Mouse (Mus musculus): ENCODE measurements around the gene Gm6217. TPM values are rescaled to one million over a fixed set of nuclear protein-coding genes. Genes with fewer than 3 reads are reported as not detected.
"Not testable (repeated sequence)": the region's sequence is repeated elsewhere in the genome, so short reads cannot be mapped to it uniquely, and the experiment has no call there.

Gene Gm6217
- polyA plus RNA-seq (2016; fragmentation: Nextera tagmentation; extraction: Ambion mirVana), result not detected in 2 replicates

DNA sequence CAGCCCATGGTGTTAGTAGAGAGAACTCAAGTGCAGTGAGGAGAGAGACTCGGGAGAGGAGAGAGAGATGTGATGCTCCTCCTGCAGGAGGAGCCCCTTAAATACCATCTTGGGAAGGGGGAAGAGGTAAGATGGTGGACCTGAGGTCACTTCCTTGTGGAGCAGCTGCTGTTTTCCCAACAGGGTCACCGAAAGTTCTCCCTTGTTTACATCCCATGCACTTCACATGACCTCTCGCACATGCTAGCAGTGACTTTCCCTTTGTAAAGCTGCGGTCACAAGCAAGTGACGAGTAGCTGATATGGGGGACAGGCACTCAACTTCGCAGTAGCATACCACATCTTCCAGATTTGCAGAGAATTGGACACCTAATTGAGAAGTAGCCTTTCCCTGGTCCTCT is at the start of gene Gm6217:
Gene Gm6217, minus strand, starts transcription at position 74 of the 400 bp plus-strand sequence.
- DNase-seq (ENCODE audit: low spot score); H3K27me3 ChIP-seq (ENCODE audit: low read depth, poor library complexity, severe bottlenecking); H3K4me3 ChIP-seq; H3K4me1 ChIP-seq; H3K36me3 ChIP-seq; H3K9me3 ChIP-seq (replicated peaks); H3K27ac ChIP-seq (replicated peaks): not testable (repeated sequence)
- no CpG with 5 or more reads among the region's 6 CpGs for WGBS

DNA sequence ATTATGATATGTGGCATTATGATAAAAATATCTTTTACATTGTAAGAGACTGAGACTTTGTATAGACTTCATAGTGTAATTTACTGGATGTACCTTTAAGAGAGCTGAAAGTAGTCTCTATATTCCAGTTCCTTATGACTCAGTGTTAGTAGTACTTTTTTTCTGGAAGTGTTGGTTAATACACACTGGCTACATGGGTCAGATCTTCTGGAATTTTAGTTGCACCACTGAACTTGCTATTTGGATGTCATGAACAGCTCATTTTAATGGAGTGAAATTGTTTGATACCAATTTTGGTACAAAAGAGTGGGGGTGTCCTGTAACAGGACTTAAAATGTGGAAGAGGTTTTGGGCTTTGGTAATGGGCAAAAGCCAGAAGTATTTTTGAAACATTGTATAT is 46.6 kb upstream of the Gm6217 start:
- Histone ChIP-seq H3K9me3 (replicated peaks) (no peaks in the 10 kb centered on the region), H3K36me3 (no peaks in the 10 kb centered on the region), H3K27ac (replicated peaks) (no peak overlapping the region), H3K27me3 (ENCODE audit: low read depth, poor library complexity, severe bottlenecking) (no peaks in the 10 kb centered on the region), H3K4me3 (no peak overlapping the region), H3K4me1 (no peaks in the 10 kb centered on the region)
- DNase-seq (ENCODE audit: low spot score), result no peak

DNA sequence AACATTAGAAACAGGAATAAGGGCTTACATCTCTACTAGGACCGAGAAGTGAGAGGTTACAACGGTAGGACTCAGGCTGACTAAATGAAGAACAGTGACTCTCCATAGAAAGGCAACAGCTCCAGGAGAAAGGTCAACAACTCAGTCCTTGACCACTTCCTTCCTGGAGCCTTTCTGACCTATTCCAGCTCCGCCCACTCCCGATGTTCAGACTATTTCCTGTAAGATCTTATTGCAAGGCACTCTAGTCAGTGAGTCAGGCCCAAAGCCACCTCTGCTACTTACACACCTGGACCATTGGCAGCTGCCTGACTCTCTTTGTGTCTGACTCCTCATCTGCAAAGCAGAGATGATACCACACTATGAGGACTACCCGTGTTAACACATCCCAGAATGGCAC is 44.6 kb upstream of the Gm6217 start:
- Histone ChIP-seq H3K4me3 (no peak overlapping the region), H3K27ac (replicated peaks) (no peak overlapping the region), H3K9me3 (replicated peaks) (no peaks in the 10 kb centered on the region), H3K4me1 (peaks cover 9% of the 10 kb centered on the region), H3K36me3 (no peaks in the 10 kb centered on the region), H3K27me3 (ENCODE audit: low read depth, poor library complexity, severe bottlenecking) (no peaks in the 10 kb centered on the region)
- DNase-seq (ENCODE audit: low spot score), result no peak
- 88% methylated on average over 5 of the region's 5 CpGs for WGBS

DNA sequence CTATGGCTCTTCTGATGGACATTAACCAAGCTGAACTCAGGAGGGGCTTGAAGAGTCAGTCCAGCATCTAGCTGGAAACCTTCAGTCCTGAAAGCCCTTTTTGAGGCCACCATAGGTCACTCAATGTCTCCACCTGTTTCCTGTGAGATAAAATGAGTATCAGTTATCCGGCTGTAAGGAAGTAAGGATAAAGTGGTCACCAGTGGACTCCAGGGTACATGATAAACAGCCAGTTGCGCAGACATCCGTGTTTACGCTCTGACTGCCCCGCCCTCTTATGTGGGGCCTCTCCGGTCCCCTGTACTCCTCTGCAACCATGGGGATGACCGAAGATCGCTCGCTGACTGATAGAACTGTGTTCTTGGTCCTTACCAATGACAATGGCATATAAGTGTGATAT is 43.1 kb upstream of the Gm6217 start:
- WGBS, result 93% methylated on average over 9 of the region's 9 CpGs

DNA sequence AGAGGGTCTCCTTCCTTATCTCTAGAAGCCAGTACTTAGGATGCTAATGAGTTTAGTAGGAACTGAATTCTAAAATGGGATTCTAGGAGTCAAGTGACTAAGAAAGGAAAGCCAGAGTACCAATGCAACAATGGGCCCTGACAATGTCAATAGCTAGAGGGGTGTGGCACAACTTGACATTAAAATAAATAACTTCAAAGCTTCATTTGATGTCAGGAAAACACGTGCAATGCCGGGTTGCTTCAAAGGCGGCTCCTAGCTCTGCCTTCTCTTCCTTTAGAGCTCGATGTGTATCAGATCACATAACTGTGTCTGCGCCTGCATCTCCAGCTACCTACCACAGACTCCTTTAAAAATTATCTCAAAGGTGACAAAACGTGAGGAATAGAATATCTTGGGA is 42.7 kb upstream of the Gm6217 start:
- WGBS, result 81% methylated on average over 6 of the region's 6 CpGs
- H3K4me3 ChIP-seq, result no peak overlapping the region
- peaks cover 9% of the 10 kb centered on the region for H3K4me1 ChIP-seq
- no peak overlapping the region for H3K27ac ChIP-seq (replicated peaks)
- DNase-seq (ENCODE audit: low spot score), result no peak
- no peaks in the 10 kb centered on the region for H3K27me3 ChIP-seq (ENCODE audit: low read depth, poor library complexity, severe bottlenecking)
- no peaks in the 10 kb centered on the region for H3K36me3 ChIP-seq
- no peaks in the 10 kb centered on the region for H3K9me3 ChIP-seq (replicated peaks)

More for the DNA sequence above, 43.1 kb upstream of the Gm6217 start:
- Histone ChIP-seq H3K36me3 (no peaks in the 10 kb centered on the region), H3K4me3 (no peak overlapping the region), H3K4me1 (peaks cover 9% of the 10 kb centered on the region), H3K9me3 (replicated peaks) (no peaks in the 10 kb centered on the region), H3K27ac (replicated peaks) (no peak overlapping the region), H3K27me3 (ENCODE audit: low read depth, poor library complexity, severe bottlenecking) (no peaks in the 10 kb centered on the region)
- DNase-seq (ENCODE audit: low spot score), result no peak

DNA sequence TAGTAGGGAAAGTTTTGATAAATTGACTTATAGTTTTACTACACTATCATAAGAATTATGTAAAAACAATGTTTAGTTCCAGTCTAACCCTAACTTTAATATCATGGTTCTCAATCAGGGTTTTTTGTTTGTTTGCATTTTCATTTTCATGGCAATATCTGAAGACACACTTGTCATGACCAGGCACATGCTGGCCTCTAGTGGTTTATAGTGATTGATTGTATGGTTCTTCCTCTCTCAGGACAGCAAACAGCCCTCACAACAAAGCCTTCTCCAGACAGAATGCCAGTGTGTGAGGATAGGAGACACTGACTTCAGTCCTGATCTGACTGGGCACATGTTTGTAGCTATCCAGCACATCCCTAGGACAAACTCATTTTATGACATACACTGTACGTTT is 42.0 kb upstream of the Gm6217 start:
- Histone ChIP-seq H3K27ac (replicated peaks) (no peak overlapping the region), H3K36me3 (no peaks in the 10 kb centered on the region), H3K4me1 (peaks cover 9% of the 10 kb centered on the region), H3K9me3 (replicated peaks) (no peaks in the 10 kb centered on the region), H3K27me3 (ENCODE audit: low read depth, poor library complexity, severe bottlenecking) (no peaks in the 10 kb centered on the region), H3K4me3 (no peak overlapping the region)
- 87% methylated on average over 1 of the region's 1 CpGs for WGBS
- DNase-seq (ENCODE audit: low spot score), result no peak

DNA sequence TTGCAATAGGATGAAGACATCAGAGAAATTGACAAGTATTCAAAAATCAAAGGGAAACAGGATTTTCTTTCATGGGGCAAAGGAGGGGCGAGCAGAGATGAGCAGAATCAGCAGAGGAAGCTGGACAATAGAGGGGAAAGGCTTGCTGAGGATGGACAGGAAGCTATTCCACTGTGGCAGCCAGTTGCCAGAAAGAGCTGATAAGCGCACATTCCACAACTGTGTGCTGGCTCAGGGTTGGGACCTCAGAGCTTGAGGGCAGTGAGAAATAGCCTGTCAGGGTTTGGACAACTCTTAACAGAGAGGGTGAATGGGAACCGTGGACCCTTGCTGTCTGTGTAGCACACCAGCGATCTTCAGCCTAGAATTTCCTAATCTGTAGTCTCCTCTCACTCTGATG is 40.8 kb upstream of the Gm6217 start:
- Histone ChIP-seq H3K27me3 (ENCODE audit: low read depth, poor library complexity, severe bottlenecking) (no peaks in the 10 kb centered on the region), H3K4me3 (no peak overlapping the region), H3K27ac (replicated peaks) (no peak overlapping the region), H3K4me1 (peaks cover 9% of the 10 kb centered on the region), H3K36me3 (no peaks in the 10 kb centered on the region), H3K9me3 (replicated peaks) (no peaks in the 10 kb centered on the region)
- DNase-seq (ENCODE audit: low spot score), result no peak
- WGBS, result 66% methylated on average over 4 of the region's 4 CpGs

DNA sequence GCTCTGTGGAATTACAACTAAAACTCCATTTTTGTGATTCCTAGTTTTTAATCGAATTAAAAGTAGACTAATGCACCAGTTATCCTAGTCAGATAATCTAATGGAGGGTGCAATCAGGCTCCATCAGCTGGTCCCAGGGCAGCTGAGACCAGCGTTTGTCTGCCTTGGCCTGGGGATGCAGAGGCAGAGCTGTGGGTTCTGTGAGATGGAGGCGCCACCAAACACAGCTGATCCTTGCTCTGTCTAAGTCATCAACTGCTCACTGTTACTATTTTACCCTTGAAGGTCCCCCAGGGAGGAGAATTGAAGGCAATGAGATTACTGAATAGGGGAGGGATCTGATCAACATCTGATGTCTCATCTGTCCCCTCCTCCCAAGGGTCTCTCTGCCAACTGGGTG is 35.2 kb upstream of the Gm6217 start:
- no peak for DNase-seq (ENCODE audit: low spot score)
- H3K27me3 ChIP-seq (ENCODE audit: low read depth, poor library complexity, severe bottlenecking), result no peaks in the 10 kb centered on the region

DNA sequence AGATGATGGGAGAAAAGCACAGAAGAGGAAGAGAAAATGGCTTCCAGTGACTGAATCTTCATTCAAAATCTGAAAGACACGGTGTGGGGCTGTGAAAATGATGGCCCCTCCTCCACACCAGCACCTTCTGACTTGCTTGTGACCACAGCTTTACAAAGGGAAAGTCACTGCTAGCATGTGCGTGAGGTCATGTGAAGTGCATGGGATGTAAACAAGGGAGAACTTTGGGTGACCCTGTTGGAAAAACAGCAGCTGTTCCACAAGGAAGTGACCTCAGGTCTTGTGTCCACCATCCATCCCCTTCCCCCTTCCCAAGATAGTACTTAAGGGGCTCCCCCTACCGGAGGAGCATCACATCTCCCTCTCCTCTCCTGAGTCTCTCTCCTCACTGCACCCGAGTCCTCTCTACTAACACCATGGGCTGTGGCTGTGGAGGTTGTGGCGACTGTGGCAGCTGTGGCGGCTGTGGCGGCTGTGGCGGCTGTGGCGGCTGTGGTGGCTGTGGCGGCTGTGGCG is 28.7 kb upstream of the Gm6217 start, which contains the start of gene Gm47955:
Gene Gm47955, plus strand, starts transcription at position 417 of the 516 bp plus-strand sequence.
- Histone ChIP-seq H3K4me1 (no peaks in the 10 kb centered on the region), H3K9me3 (replicated peaks) (0 out of 2 replicates have a peak, but pooled peaks cover 4% of the 10 kb centered on the region), H3K27me3 (ENCODE audit: low read depth, poor library complexity, severe bottlenecking) (no peaks in the 10 kb centered on the region), H3K36me3 (no peaks in the 10 kb centered on the region), H3K27ac (replicated peaks) (no peak within 1 kb of the TSS), H3K4me3 (no peak within 1 kb of the TSS)
- WGBS, result 96% methylated on average over 11 of the region's 11 CpGs
- DNase-seq (ENCODE audit: low spot score), result no peak

More for the DNA sequence above, 35.2 kb upstream of the Gm6217 start:
- Histone ChIP-seq H3K9me3 (replicated peaks) (no peaks in the 10 kb centered on the region), H3K27ac (replicated peaks) (no peak overlapping the region), H3K36me3 (no peaks in the 10 kb centered on the region), H3K4me1 (no peaks in the 10 kb centered on the region), H3K4me3 (no peak overlapping the region)
- WGBS, result 75% methylated on average over 3 of the region's 3 CpGs

DNA sequence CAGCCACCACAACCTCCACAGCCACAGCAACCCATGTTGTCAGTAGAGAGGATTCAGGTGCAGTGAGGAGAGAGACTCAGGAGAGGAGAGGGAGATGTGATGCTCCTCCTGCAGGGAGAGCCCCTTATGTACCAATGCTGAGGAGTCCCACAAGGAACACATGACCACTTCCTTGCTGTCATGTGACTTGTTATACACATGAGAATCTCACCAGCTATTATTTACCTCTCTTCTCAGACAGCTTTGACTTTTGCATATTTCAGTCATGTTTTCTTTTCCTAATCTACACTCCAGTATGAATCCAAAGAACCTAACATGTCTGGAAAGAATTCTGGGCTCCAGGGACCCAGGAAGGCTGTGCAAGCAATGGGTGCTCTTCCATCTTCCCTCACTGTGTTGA is 24.7 kb upstream of the Gm6217 start, which contains the start of gene Gm7544:
Gene Gm7544, minus strand, starts transcription at position 101 of the 400 bp plus-strand sequence.
- H3K36me3 ChIP-seq; H3K4me3 ChIP-seq; H3K27ac ChIP-seq (replicated peaks); H3K4me1 ChIP-seq; H3K27me3 ChIP-seq (ENCODE audit: low read depth, poor library complexity, severe bottlenecking); DNase-seq (ENCODE audit: low spot score); H3K9me3 ChIP-seq (replicated peaks): not testable (repeated sequence)

DNA sequence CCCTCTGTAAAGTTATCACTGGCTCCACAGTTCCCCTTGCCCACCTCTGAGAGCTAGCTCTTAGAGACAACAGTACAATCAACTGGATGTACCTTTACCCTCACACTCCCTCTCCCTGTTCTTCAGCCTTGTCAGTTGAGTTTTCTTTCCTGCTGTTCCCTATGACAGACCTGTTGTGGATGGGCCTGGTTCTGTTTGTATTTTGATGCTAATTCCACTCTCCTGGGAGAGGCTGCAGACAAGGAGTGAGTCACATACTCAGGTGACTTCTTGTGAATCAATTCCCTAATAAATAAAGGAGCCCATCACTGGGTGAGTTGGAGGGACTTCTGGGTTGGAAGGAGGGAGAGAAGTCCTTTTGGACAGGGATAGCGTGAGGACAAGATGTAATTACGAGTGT is 17.4 kb upstream of the Gm6217 start:
- Histone ChIP-seq H3K36me3 (no peaks in the 10 kb centered on the region), H3K4me1 (no peaks in the 10 kb centered on the region), H3K27me3 (ENCODE audit: low read depth, poor library complexity, severe bottlenecking) (no peaks in the 10 kb centered on the region), H3K9me3 (replicated peaks) (no peaks in the 10 kb centered on the region), H3K4me3 (no peak overlapping the region), H3K27ac (replicated peaks) (no peak overlapping the region)
- DNase-seq (ENCODE audit: low spot score), result no peak
- 91% methylated on average over 2 of the region's 2 CpGs for whole genome bisulfite sequencing

DNA sequence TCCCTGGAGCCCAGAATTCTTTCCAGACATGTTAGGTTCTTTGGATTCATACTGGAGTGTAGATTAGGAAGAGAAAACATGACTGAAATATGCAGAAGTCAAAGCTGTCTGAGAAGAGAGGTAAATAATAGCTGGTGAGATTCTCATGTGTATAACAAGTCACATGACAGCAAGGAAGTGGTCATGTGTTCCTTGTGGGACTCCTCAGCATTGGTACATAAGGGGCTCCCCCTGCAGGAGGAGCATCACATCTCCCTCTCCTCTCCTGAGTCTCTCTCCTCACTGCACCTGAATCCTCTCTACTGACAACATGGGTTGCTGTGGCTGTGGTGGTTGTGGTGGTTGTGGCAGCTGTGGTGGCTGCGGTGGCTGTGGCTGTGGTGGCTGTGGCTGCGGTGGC is 14.8 kb upstream of the Gm6217 start:
- not testable (repeated sequence) for H3K27ac ChIP-seq (replicated peaks); H3K27me3 ChIP-seq (ENCODE audit: low read depth, poor library complexity, severe bottlenecking); H3K36me3 ChIP-seq; H3K4me1 ChIP-seq; H3K9me3 ChIP-seq (replicated peaks); H3K4me3 ChIP-seq; DNase-seq (ENCODE audit: low spot score)
- 100% methylated on average over 2 of the region's 2 CpGs for WGBS

DNA sequence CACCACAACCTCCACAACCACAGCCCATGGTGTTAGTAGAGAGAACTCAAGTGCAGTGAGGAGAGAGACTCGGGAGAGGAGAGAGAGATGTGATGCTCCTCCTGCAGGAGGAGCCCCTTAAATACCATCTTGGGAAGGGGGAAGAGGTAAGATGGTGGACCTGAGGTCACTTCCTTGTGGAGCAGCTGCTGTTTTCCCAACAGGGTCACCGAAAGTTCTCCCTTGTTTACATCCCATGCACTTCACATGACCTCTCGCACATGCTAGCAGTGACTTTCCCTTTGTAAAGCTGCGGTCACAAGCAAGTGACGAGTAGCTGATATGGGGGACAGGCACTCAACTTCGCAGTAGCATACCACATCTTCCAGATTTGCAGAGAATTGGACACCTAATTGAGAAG is 12.1 kb upstream of the Gm6217 start, which contains the start of gene A030003K21Rik:
Gene A030003K21Rik, minus strand, starts transcription at position 94 of the 400 bp plus-strand sequence.
- not testable (repeated sequence) for H3K4me1 ChIP-seq; H3K27ac ChIP-seq (replicated peaks); DNase-seq (ENCODE audit: low spot score); H3K27me3 ChIP-seq (ENCODE audit: low read depth, poor library complexity, severe bottlenecking); H3K4me3 ChIP-seq; H3K36me3 ChIP-seq
- WGBS, result no CpG with 5 or more reads among the region's 6 CpGs
- peaks cover 10% of the 10 kb centered on the region; the same call in 1 of the 2 replicates for H3K9me3 ChIP-seq (replicated peaks)

DNA sequence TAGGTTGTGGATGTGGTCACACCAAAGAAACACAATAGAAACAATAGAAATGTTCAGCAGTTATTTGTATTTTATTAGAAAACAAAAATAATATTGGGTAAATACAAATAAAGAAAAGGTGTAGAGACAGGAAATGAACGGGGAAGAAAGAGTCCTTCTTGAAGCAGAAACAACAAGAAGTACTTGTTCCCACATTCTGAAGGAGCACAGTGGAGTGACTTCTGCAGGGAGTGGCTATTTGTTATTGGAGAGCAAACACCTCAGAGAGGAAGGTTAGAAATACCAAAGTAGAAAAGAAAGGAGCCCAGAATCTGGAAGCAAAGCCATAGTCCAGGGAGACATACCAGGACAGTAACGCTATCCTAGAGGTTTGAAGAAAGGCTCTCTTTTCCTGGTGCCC is 11.3 kb upstream of the Gm6217 start:
- H3K27ac ChIP-seq (replicated peaks); DNase-seq (ENCODE audit: low spot score); H3K36me3 ChIP-seq; H3K27me3 ChIP-seq (ENCODE audit: low read depth, poor library complexity, severe bottlenecking); H3K4me1 ChIP-seq; H3K4me3 ChIP-seq: not testable (repeated sequence)
- peaks cover 10% of the 10 kb centered on the region; the same call in 1 of the 2 replicates for H3K9me3 ChIP-seq (replicated peaks)
- WGBS, result 98% methylated on average over 1 of the region's 2 CpGs
